ENCODE assay signal across 15 mouse cellular contexts in genomic region chr2:25919972-25920371, GRCm38 (mm10). TPM values are rescaled to one million over a fixed set of nuclear protein-coding genes. Genes with fewer than 3 reads are reported as not detected.
DNase-seq lines count a peak whose midpoint lies in the region; ATAC-seq lines count a peak whose summit lies in the region.
"Had no signal": no experiment of that assay in that cellular context is flagged by ENCODE, and none has a peak within 500 bp of the region (broad histone marks: within the 10 kb centered on the region; RNA-seq: fewer than 3 reads in every experiment).

No protein-coding gene starts in this region.

- WGBS in embryonic facial prominence, embryonic 14.5 days = 46% methylated on average over 3 of the region's 3 CpGs
- 59% methylated on average over 3 of the region's 3 CpGs for WGBS in embryonic facial prominence, embryonic 10.5 days

- no peaks in the 10 kb centered on the region for H3K27me3 ChIP-seq in embryonic facial prominence, embryonic 14.5 days (replicated peaks; ENCODE audit: control insufficient read depth, insufficient read depth, low read length)
- no peaks in the 10 kb centered on the region for H3K27me3 ChIP-seq in embryonic facial prominence, embryonic 10.5 days (replicated peaks; ENCODE audit: low read depth, poor library complexity, severe bottlenecking)
- H3K27me3 ChIP-seq: hindbrain, embryonic 15.5 days had no signal

- H3K4me1 ChIP-seq in embryonic facial prominence, embryonic 14.5 days (ENCODE audit: control insufficient read depth, insufficient read depth, low read length) = no peaks in the 10 kb centered on the region
- no peaks in the 10 kb centered on the region for H3K4me1 ChIP-seq in embryonic facial prominence, embryonic 10.5 days

- no peak overlapping the region for H3K27ac ChIP-seq in embryonic facial prominence, embryonic 14.5 days (replicated peaks; ENCODE audit: low read depth, low read length)
- no peak overlapping the region for H3K27ac ChIP-seq in embryonic facial prominence, embryonic 10.5 days (replicated peaks)
- H3K27ac ChIP-seq: hindbrain, embryonic 15.5 days had no signal

- no peak overlapping the region for H3K9ac ChIP-seq in embryonic facial prominence, embryonic 14.5 days (ENCODE audit: low read depth, low read length)
- H3K9ac ChIP-seq: hindbrain, embryonic 15.5 days had no signal

- H3K4me2 ChIP-seq in embryonic facial prominence, embryonic 14.5 days (ENCODE audit: low read depth, low read length) = no peak overlapping the region
- H3K4me2 ChIP-seq: hindbrain, embryonic 15.5 days had no signal

- no peak; the same call in 1 of the 2 replicates for ATAC-seq in embryonic facial prominence, embryonic 14.5 days (ENCODE audit: low read depth)
- no peak for ATAC-seq in CD4-positive, CD25-positive, alpha-beta regulatory T cell, adult 4 months

- peaks cover 11% of the 10 kb centered on the region for H3K36me3 ChIP-seq in embryonic facial prominence, embryonic 14.5 days (ENCODE audit: control insufficient read depth, insufficient read depth, low read length)
- peaks cover 28% of the 10 kb centered on the region for H3K36me3 ChIP-seq in embryonic facial prominence, embryonic 10.5 days (replicated peaks)

- no peak overlapping the region for H3K4me3 ChIP-seq in embryonic facial prominence, embryonic 14.5 days (ENCODE audit: low read depth, low read length)
- H3K4me3 ChIP-seq in embryonic facial prominence, embryonic 10.5 days = no peak overlapping the region
- H3K4me3 ChIP-seq: hindbrain, embryonic 15.5 days; megakaryocyte, embryonic 14.5 days had no signal

- peak; percentile 73 for DNase-seq in embryonic facial prominence, embryonic 14.5 days (ENCODE audit: low spot score)
- DNase-seq in embryonic facial prominence, embryonic 10.5 days (ENCODE audit: low spot score) = no peak
- DNase-seq in layer of hippocampus, adult 11-12 months (ENCODE audit: low spot score) = peak; percentile 30
- DNase-seq in layer of hippocampus, postnatal 14 days (ENCODE audit: low spot score in 2 of 2) = no peak
- DNase-seq in testis, postnatal 10 days (ENCODE audit: low spot score) = peak; percentile 52
- DNase-seq in testis, postnatal 14 days (ENCODE audit: low spot score) = no peak
- DNase-seq in adrenal gland, adult 8-10 months = no peak
- DNase-seq: kidney, postnatal 4 days; left cerebral cortex, postnatal 4 days; lung, adult 18-20 months; spleen, adult 18-20 months; thymus, adult 2 months had no signal

- H3K9me3 ChIP-seq in embryonic facial prominence, embryonic 14.5 days (ENCODE audit: control insufficient read depth, low read length) = no peaks in the 10 kb centered on the region
- no peaks in the 10 kb centered on the region for H3K9me3 ChIP-seq in embryonic facial prominence, embryonic 10.5 days
- H3K9me3 ChIP-seq: hindbrain, embryonic 15.5 days; megakaryocyte, embryonic 14.5 days had no signal

RNA-seq across cellular contexts. Expression of gene Kcnt1, which starts 56.4 kb away (rescaled TPM):
- 0.47 and 0.83 TPM in 2 replicates for polyA plus RNA-seq in embryonic facial prominence, embryonic 14.5 days (2014; fragmentation: Nextera tagmentation; extraction: Ambion mirVana)
- 0.10 and 0.23 TPM in 2 replicates for polyA plus RNA-seq in embryonic facial prominence, embryonic 10.5 days (2016; fragmentation: Nextera tagmentation; extraction: Ambion mirVana)
- total RNA-seq in layer of hippocampus, postnatal 14 days (2021) = 10 to 100 TPM; 43.8 to 69.9 TPM
- under 1 TPM; 0.05 to 0.24 TPM for polyA plus RNA-seq in CD4-positive, CD25-positive, alpha-beta regulatory T cell, adult 4 months (2017; shearing (Covaris generic))
- 10 to 100 TPM in 2 of 4 experiments, 1 to 10 TPM in 2; 1.8 to 12.1 (median 8.0) TPM for total RNA-seq in adrenal gland, adult 8-10 months (2022)

Comparison
In these comparisons a context has a peak if more than half of its experiments do, and no peak if none do; other contexts are left out.
1. DNase-seq: peak in embryonic facial prominence, embryonic 14.5 days (single experiment), layer of hippocampus, adult 11-12 months (single experiment) and testis, postnatal 10 days (single experiment); none in embryonic facial prominence, embryonic 10.5 days (single experiment), layer of hippocampus, postnatal 14 days (0 of 2), testis, postnatal 14 days (single experiment) and adrenal gland, adult 8-10 months (single experiment).